Mouse (Mus musculus) thymus, adult 2 months (tissue): Measurements from ENCODE around the gene Kpna1.

Experiments
- CTCF ChIP-seq: fragments of 200-500 bp; IDR thresholded peaks from 2 replicates; pipeline ENCODE4 v1.5.1; 2012; ENCODE audit warnings: mild to moderate bottlenecking, control low read depth, low read length, moderate library complexity, borderline replicate concordance; ENCODE audit not compliant: control insufficient read depth, poor library complexity, insufficient read depth; ENCODE audit errors: extremely low read depth
- POLR2A ChIP-seq: fragments of 200-500 bp; IDR thresholded peaks from 2 replicates; pipeline ENCODE4 v1.6.1; 2012; ENCODE audit warnings: mild to moderate bottlenecking, low read length, control low read depth, moderate library complexity; ENCODE audit not compliant: control insufficient read depth, poor library complexity, insufficient read depth; ENCODE audit errors: extremely low read depth

GRCm38 (mm10) chr16:36072410-36073011 is 94.0 kb downstream of the Kpna1 start:
- TF ChIP-seq POLR2A (no peak), CTCF (no peak)
